Mouse (Mus musculus): ENCODE results near the gene Stmn3. TPM values are rescaled to one million over a fixed set of nuclear protein-coding genes. Genes with fewer than 3 reads are reported as not detected.

Gene Stmn3
- polyA plus RNA-seq, 1 experiment from 2014 or later: 2.4 TPM

DNA sequence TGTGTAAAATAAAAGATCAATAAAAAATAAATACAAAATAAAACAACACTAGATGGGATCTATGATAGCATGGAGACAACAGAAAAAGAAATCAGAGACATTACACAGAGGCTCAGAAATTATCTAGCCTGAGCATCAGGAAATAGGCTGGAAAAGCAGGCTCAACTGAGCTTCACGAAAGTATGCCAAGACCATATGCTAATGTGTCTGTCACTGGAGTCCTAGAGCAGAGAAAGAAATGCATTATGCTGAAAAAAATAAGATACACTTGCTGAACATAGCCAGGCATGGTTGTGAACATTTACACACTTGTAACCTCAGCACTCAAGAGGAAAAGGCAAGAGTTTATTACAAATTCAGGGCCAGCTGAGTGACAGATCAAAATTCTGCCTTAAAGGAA, 34.3 kb downstream of the Stmn3 start:
- ATAC-seq (ENCODE audit: extremely low read depth, insufficient number of reproducible peaks, low FRiP score, low TSS enrichment): no peak
- no peak overlapping the region for H3K27ac ChIP-seq (replicated peaks)
- H3K9me3 ChIP-seq: no peaks in the 10 kb centered on the region
- H3K4me2 ChIP-seq: no peak overlapping the region
- H3K27me3 ChIP-seq (replicated peaks): no peaks in the 10 kb centered on the region
- H3K36me3 ChIP-seq: peaks cover 70% of the 10 kb centered on the region
- no peaks in the 10 kb centered on the region for H3K4me1 ChIP-seq
- H3K9ac ChIP-seq: no peak overlapping the region
- no peak overlapping the region for H3K4me3 ChIP-seq
- WGBS: 68% methylated on average over 1 of the region's 1 CpGs

DNA sequence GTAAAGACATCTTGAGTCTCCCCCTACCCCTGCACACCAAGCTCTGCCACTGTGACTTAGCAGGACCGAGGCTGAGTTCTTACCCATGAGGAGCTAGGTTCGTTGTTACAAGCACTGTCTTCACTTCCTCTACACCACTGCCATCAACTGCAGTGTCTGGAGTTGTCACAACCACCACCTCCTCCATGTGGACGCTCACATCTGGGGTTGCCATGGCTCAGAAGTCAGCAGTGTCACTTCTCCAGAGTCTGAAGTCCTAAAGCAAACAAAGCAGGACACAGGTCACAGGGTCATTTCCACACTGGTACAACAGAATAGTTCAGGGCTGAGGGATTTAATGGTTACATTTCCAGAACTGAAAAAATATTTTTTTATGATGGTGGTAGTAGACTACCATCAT, 36.4 kb downstream of the Stmn3 start:
- Histone ChIP-seq H3K9ac (no peak overlapping the region), H3K4me1 (no peaks in the 10 kb centered on the region), H3K27ac (replicated peaks) (no peak overlapping the region), H3K36me3 (peaks cover 76% of the 10 kb centered on the region), H3K4me3 (no peak overlapping the region), H3K9me3 (no peaks in the 10 kb centered on the region), H3K27me3 (replicated peaks) (no peaks in the 10 kb centered on the region), H3K4me2 (no peak overlapping the region)
- no peak for ATAC-seq (ENCODE audit: extremely low read depth, insufficient number of reproducible peaks, low FRiP score, low TSS enrichment)
- WGBS: 79% methylated on average over 3 of the region's 3 CpGs

DNA sequence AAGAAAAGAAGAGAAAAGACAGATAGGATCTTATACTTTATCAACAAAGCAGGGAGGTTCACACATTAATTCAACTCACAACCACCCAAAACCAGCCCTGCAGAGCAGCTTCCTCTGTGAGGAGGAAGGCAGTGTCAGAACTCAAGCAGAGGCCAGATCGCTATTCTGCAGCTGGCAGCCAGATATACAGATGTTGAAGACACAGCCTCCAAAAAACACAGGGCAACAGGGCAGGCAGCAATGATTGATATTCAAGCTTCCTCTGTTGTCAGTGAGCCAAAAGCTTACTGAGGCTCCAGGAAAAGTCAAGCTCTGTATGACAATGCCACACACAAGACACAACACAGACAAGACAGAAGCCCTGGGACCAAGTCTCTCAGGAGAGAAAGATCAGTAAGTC, 37.5 kb downstream of the Stmn3 start:
- WGBS: 70% methylated on average over 1 of the region's 1 CpGs
- ATAC-seq (ENCODE audit: extremely low read depth, insufficient number of reproducible peaks, low FRiP score, low TSS enrichment): no peak
- no peaks in the 10 kb centered on the region for H3K27me3 ChIP-seq (replicated peaks)
- H3K9ac ChIP-seq: no peak overlapping the region
- H3K27ac ChIP-seq (replicated peaks): no peak overlapping the region
- no peak overlapping the region for H3K4me3 ChIP-seq
- no peaks in the 10 kb centered on the region for H3K4me1 ChIP-seq
- no peaks in the 10 kb centered on the region for H3K9me3 ChIP-seq
- H3K36me3 ChIP-seq: peaks cover 74% of the 10 kb centered on the region
- no peak overlapping the region for H3K4me2 ChIP-seq

DNA sequence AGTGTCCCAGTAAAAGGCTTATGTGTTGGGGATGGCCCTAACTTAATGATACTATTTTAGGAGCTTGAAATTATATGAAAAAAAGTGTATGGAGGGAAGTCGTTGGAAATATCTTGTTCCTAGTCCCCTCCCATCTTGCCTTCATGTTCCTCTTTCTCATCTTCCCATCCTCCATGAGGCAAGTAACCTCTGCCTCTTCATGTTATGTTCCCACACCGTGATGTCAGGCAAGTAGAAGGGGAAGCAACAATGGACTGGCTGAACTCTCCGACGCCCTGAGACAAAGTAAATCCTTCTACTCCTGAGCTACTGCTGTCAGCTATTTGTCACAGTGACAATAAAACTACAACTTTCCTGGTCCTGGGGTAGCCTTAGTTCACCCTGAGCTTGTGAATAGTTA, 39.7 kb downstream of the Stmn3 start:
- Histone ChIP-seq H3K9me3 (no peaks in the 10 kb centered on the region), H3K4me2 (no peak overlapping the region), H3K27ac (replicated peaks) (no peak overlapping the region), H3K4me3 (no peak overlapping the region), H3K9ac (no peak overlapping the region), H3K27me3 (replicated peaks) (no peaks in the 10 kb centered on the region), H3K4me1 (no peaks in the 10 kb centered on the region), H3K36me3 (peaks cover 88% of the 10 kb centered on the region)
- ATAC-seq (ENCODE audit: extremely low read depth, insufficient number of reproducible peaks, low FRiP score, low TSS enrichment): no peak
- 85% methylated on average over 4 of the region's 4 CpGs for WGBS

DNA sequence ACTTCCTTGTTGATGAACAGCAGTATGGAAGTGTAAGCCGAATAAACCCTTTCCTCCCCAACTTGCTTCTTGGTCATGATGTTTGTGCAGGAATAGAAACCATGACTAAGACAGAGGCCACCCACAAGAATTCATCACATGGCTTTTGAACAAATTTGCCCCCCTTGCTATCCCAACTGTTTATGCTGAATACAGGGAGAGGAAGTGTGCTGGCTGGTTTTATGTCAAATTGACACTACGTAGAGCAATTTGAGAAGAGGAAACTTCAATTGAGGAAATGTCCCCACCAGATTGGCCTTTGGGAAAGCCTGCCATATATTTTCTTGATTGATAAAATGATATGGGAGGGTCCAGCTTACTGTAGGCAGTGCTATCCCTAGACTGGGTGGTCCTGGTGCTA, 40.5 kb downstream of the Stmn3 start:
- Histone ChIP-seq H3K9ac (no peak overlapping the region), H3K4me1 (no peaks in the 10 kb centered on the region), H3K9me3 (no peaks in the 10 kb centered on the region), H3K4me2 (no peak overlapping the region), H3K36me3 (peaks cover 88% of the 10 kb centered on the region), H3K27ac (replicated peaks) (no peak overlapping the region), H3K4me3 (no peak overlapping the region), H3K27me3 (replicated peaks) (no peaks in the 10 kb centered on the region)
- WGBS: 87% methylated on average over 2 of the region's 2 CpGs
- ATAC-seq (ENCODE audit: extremely low read depth, insufficient number of reproducible peaks, low FRiP score, low TSS enrichment): no peak

DNA sequence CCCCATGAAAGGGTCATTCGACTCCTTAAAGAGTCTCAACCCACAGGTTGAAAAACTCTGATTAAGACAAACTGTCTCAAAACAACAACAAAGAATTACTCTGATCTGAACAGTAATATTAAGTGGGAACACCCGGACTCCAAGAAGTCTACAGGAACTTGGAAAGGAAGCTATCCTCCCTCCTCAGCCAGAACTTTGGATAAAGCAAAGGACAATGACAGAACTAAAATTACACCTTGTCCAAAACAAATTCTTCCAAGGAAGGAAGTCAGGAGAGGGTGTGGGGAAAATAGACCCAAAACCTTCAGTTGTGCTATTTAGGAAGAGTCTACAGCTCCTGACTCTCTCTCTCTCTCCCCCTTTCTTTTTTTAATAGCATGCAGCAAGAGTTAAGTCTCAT, 42.2 kb downstream of the Stmn3 start:
- Histone ChIP-seq H3K36me3 (peaks cover 85% of the 10 kb centered on the region), H3K4me2 (no peak overlapping the region), H3K9me3 (no peaks in the 10 kb centered on the region), H3K27me3 (replicated peaks) (no peaks in the 10 kb centered on the region), H3K4me3 (no peak overlapping the region), H3K4me1 (no peaks in the 10 kb centered on the region), H3K9ac (no peak overlapping the region), H3K27ac (replicated peaks) (no peak overlapping the region)
- no peak for ATAC-seq (ENCODE audit: extremely low read depth, insufficient number of reproducible peaks, low FRiP score, low TSS enrichment)
- WGBS: 88% methylated on average over 2 of the region's 2 CpGs

DNA sequence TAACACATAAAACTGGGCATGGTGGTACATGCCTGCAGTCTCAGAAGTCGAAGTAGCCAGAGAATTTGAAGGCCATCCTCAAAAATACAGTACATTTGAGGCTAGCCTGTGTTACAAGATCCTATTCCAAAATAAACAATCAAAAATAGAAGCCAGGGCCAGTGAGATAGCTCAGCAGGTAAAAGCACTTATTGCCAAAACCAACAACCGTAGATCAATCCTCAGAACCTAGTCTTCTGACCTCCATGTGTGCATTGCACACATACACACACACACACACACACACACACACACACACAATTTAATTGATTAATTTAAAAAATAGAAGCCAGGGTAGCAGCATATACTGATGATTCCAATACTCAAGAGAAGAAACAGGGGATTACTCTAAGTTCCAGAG, 47.5 kb downstream of the Stmn3 start:
- WGBS: 98% methylated on average over 2 of the region's 2 CpGs
- H3K9me3 ChIP-seq: no peaks in the 10 kb centered on the region
- no peak overlapping the region for H3K4me2 ChIP-seq
- no peaks in the 10 kb centered on the region for H3K4me1 ChIP-seq
- no peak overlapping the region for H3K9ac ChIP-seq
- H3K27ac ChIP-seq (replicated peaks): no peak overlapping the region
- no peak for ATAC-seq (ENCODE audit: extremely low read depth, insufficient number of reproducible peaks, low FRiP score, low TSS enrichment)
- H3K27me3 ChIP-seq (replicated peaks): no peaks in the 10 kb centered on the region
- H3K4me3 ChIP-seq: no peak overlapping the region
- H3K36me3 ChIP-seq: peaks cover 87% of the 10 kb centered on the region

Other genes with a start within 250 kb of the Stmn3 start
- 0.19 TPM in 2 replicates for gene Kcnq2, start 179.2 kb downstream of the Stmn3 start, polyA plus RNA-seq (2015; fragmentation: Nextera tagmentation; extraction: Ambion mirVana)
- 7.8 and 9.7 TPM in 2 replicates for gene Eef1a2, start 157.5 kb downstream of the Stmn3 start, polyA plus RNA-seq (2015; fragmentation: Nextera tagmentation; extraction: Ambion mirVana)
- gene Ppdpf, start 127.3 kb downstream of the Stmn3 start, polyA plus RNA-seq (2015; fragmentation: Nextera tagmentation; extraction: Ambion mirVana): 180 and 188 TPM in 2 replicates
- 0.05 TPM in 1 of 2 replicates, not detected in the other for gene Ptk6, start 111.7 kb downstream of the Stmn3 start, polyA plus RNA-seq (2015; fragmentation: Nextera tagmentation; extraction: Ambion mirVana)
- gene Srms, start 101.3 kb downstream of the Stmn3 start, polyA plus RNA-seq (2015; fragmentation: Nextera tagmentation; extraction: Ambion mirVana): 0.11 TPM in 1 of 2 replicates, not detected in the other
- gene Fndc11, start 94.5 kb downstream of the Stmn3 start, polyA plus RNA-seq (2015; fragmentation: Nextera tagmentation; extraction: Ambion mirVana): 0.13 and 0.27 TPM in 2 replicates
- gene Helz2, start 72.5 kb downstream of the Stmn3 start, polyA plus RNA-seq (2015; fragmentation: Nextera tagmentation; extraction: Ambion mirVana): 1.1 and 1.5 TPM in 2 replicates
- 8.7 and 9.0 TPM in 2 replicates for gene Gmeb2, start 26.5 kb downstream of the Stmn3 start, polyA plus RNA-seq (2015; fragmentation: Nextera tagmentation; extraction: Ambion mirVana)
- 23.1 and 26.5 TPM in 2 replicates for gene Rtel1, start 5.2 kb upstream of the Stmn3 start, polyA plus RNA-seq (2015; fragmentation: Nextera tagmentation; extraction: Ambion mirVana)
- 23.3 and 26.7 TPM in 2 replicates for gene Zgpat, start 50.4 kb upstream of the Stmn3 start, polyA plus RNA-seq (2015; fragmentation: Nextera tagmentation; extraction: Ambion mirVana)
- gene Arfrp1, start 50.9 kb upstream of the Stmn3 start, polyA plus RNA-seq (2015; fragmentation: Nextera tagmentation; extraction: Ambion mirVana): 57.5 and 59.1 TPM in 2 replicates
- 11.9 and 15.6 TPM in 2 replicates for gene Lime1, start 65.6 kb upstream of the Stmn3 start, polyA plus RNA-seq (2015; fragmentation: Nextera tagmentation; extraction: Ambion mirVana)
- gene Zbtb46, start 144.9 kb upstream of the Stmn3 start, polyA plus RNA-seq (2015; fragmentation: Nextera tagmentation; extraction: Ambion mirVana): 10.6 TPM in 2 replicates
- gene Abhd16b, start 178.7 kb upstream of the Stmn3 start, polyA plus RNA-seq (2015; fragmentation: Nextera tagmentation; extraction: Ambion mirVana): 0.11 and 0.27 TPM in 2 replicates
- 109 and 118 TPM in 2 replicates for gene Tpd52l2, start 182.6 kb upstream of the Stmn3 start, polyA plus RNA-seq (2015; fragmentation: Nextera tagmentation; extraction: Ambion mirVana)
- 77.4 and 79.8 TPM in 2 replicates for gene Dnajc5, start 206.0 kb upstream of the Stmn3 start, polyA plus RNA-seq (2015; fragmentation: Nextera tagmentation; extraction: Ambion mirVana)